Mouse (Mus musculus) lung, postnatal 0 days (tissue): Measurements from ENCODE around the gene Lmo3. TPM values are rescaled to one million over a fixed set of nuclear protein-coding genes. Genes with fewer than 3 reads are reported as not detected.

Experiments
- ATAC-seq: fragments of 200-750 bp; cut with Nextera tagmentation; 2 replicates; pipeline ENCODE4 v1.8.0; 2017; ENCODE audit warnings: moderate library complexity
- DNase-seq: peaks from one replicate; pipeline ENCODE4 v3.0.0-alpha.2; 2016; ENCODE audit warnings: low spot score
- H3K27ac ChIP-seq: fragments of 300-500 bp; sonication (generic); 2 replicates; pipeline ENCODE4 v1.5.1; 2014; ENCODE audit warnings: antibody characterized with exemption, mild to moderate bottlenecking, low read length, mixed read lengths
- H3K27me3 ChIP-seq: fragments of 300-500 bp; sonication (generic); replicated peaks from 2 replicates; pipeline ENCODE4 v1.6.1; 2014; ENCODE audit warnings: low read length, mixed read lengths; ENCODE audit not compliant: insufficient read depth
- H3K36me3 ChIP-seq: fragments of 300-500 bp; sonication (generic); 2 replicates; pipeline ENCODE4 v1.6.1; 2014; ENCODE audit warnings: low read length, mixed read lengths; ENCODE audit not compliant: insufficient read depth
- H3K4me1 ChIP-seq: fragments of 300-500 bp; sonication (generic); 2 replicates; pipeline ENCODE4 v1.6.1; 2014; ENCODE audit warnings: antibody characterized with exemption, low read depth, low read length, mixed read lengths; ENCODE audit not compliant: insufficient read depth
- H3K4me2 ChIP-seq: fragments of 300-500 bp; sonication (generic); replicated peaks from 2 replicates; pipeline ENCODE4 v1.6.1; 2014; ENCODE audit warnings: low read depth, mild to moderate bottlenecking, low read length, moderate library complexity, mixed read lengths
- H3K4me3 ChIP-seq: fragments of 300-500 bp; sonication (generic); 2 replicates; pipeline ENCODE4 v1.5.1; 2014; ENCODE audit warnings: low read depth, low read length
- H3K9ac ChIP-seq: fragments of 300-500 bp; sonication (generic); replicated peaks from 2 replicates; pipeline ENCODE4 v1.6.1; 2014; ENCODE audit warnings: low read depth, mild to moderate bottlenecking
- H3K9me3 ChIP-seq: fragments of 300-500 bp; sonication (generic); 2 replicates; pipeline ENCODE4 v1.6.1; 2016; ENCODE audit warnings: low read length, mixed read lengths
- CTCF ChIP-seq: IDR thresholded peaks from 2 replicates; pipeline ENCODE4 v1.5.1; 2016; ENCODE audit warnings: antibody characterized with exemption, mild to moderate bottlenecking
- EP300 ChIP-seq: IDR thresholded peaks from 2 replicates; pipeline ENCODE4 v1.6.1; 2016; ENCODE audit warnings: antibody characterized with exemption, mild to moderate bottlenecking, control low read depth
- WGBS: fragments of 180-500 bp; shearing (Covaris S2); extraction: QIAGEN DNeasy Blood & Tissue Kit; methylation state at CpG from one replicate; pipeline ENCODE4 v1.1.7; 2014; 5-methylcytosine and 5-hydroxymethylcytosine counted together
- polyA plus RNA-seq: library from polyadenylated mRNA; unstranded; fragments of >200 nt; fragmentation: Nextera tagmentation; extraction: Ambion mirVana; gene quantifications from 2 replicates; pipeline ENCODE4 v1.2.1, GENCODE M21; 2015

Gene Lmo3
- polyA plus RNA-seq, 1 experiment from 2014 or later, result 0.16 TPM

GRCm38 (mm10) chr6:138420536-138420891 is 161.3 kb downstream of the Lmo3 start:
- TF ChIP-seq EP300, result no peak
- TF ChIP-seq CTCF, result no peak
- H3K27ac ChIP-seq, result no peak overlapping the region
- ATAC-seq (no peak), DNase-seq (peak; percentile 5)
- H3K36me3 ChIP-seq, result no peaks in the 10 kb centered on the region
- no peak overlapping the region for H3K9ac ChIP-seq
- no peak overlapping the region for H3K4me2 ChIP-seq
- WGBS, result 6% methylated on average over 3 of the region's 3 CpGs
- H3K27me3 ChIP-seq, result no peaks in the 10 kb centered on the region
- no peak overlapping the region for H3K4me3 ChIP-seq
- 0 out of 2 replicates have a peak, but pooled peaks cover 2% of the 10 kb centered on the region for H3K4me1 ChIP-seq
- no peaks in the 10 kb centered on the region for H3K9me3 ChIP-seq

GRCm38 (mm10) chr6:138419871-138420535 is 161.8 kb downstream of the Lmo3 start:
- Histone ChIP-seq H3K27me3 (no peaks in the 10 kb centered on the region), H3K9me3 (no peaks in the 10 kb centered on the region), H3K36me3 (no peaks in the 10 kb centered on the region), H3K27ac (no peak overlapping the region), H3K9ac (no peak overlapping the region), H3K4me1 (0 out of 2 replicates have a peak, but pooled peaks cover 2% of the 10 kb centered on the region), H3K4me3 (no peak overlapping the region), H3K4me2 (no peak overlapping the region)
- ATAC-seq (no peak), DNase-seq (no peak)
- 57% methylated on average over 8 of the region's 8 CpGs for WGBS
- TF ChIP-seq EP300, result no peak
- TF ChIP-seq CTCF, result no peak

- no peaks in the 10 kb centered on the region for H3K9me3 ChIP-seq
- H3K4me2 ChIP-seq, result no peak overlapping the region
- no peaks in the 10 kb centered on the region for H3K4me1 ChIP-seq
- no peak overlapping the region for H3K27ac ChIP-seq
- DNase-seq, result no peak
- TF ChIP-seq EP300 (no peak), CTCF (no peak)
- 75% methylated on average over 3 of the region's 3 CpGs for WGBS
- H3K4me3 ChIP-seq, result no peak overlapping the region
- no peak overlapping the region for H3K9ac ChIP-seq
- H3K36me3 ChIP-seq, result no peaks in the 10 kb centered on the region
- no peak for ATAC-seq
- no peaks in the 10 kb centered on the region for H3K27me3 ChIP-seq
Observed at GRCm38 (mm10) chr6:138412075-138412474, 169.7 kb downstream of the Lmo3 start.

- 62% methylated on average over 6 of the region's 6 CpGs for WGBS
- Histone ChIP-seq H3K9ac (no peak overlapping the region), H3K4me1 (no peaks in the 10 kb centered on the region), H3K9me3 (no peaks in the 10 kb centered on the region), H3K4me3 (no peak overlapping the region), H3K27me3 (no peaks in the 10 kb centered on the region), H3K36me3 (no peaks in the 10 kb centered on the region), H3K27ac (no peak overlapping the region), H3K4me2 (no peak overlapping the region)
- TF ChIP-seq EP300 (no peak), CTCF (no peak)
- DNase-seq, result peak; percentile 9
- no peak for ATAC-seq
Observed at GRCm38 (mm10) chr6:138402031-138402430, 179.7 kb downstream of the Lmo3 start.

GRCm38 (mm10) chr6:138398836-138399235 is 182.9 kb downstream of the Lmo3 start:
- DNase-seq (no peak), ATAC-seq (no peak)
- no peaks in the 10 kb centered on the region for H3K27me3 ChIP-seq
- 93% methylated on average over 1 of the region's 1 CpGs for WGBS
- H3K4me2 ChIP-seq, result no peak overlapping the region
- no peak overlapping the region for H3K9ac ChIP-seq
- no peak overlapping the region for H3K4me3 ChIP-seq
- TF ChIP-seq CTCF (no peak), EP300 (no peak)
- no peaks in the 10 kb centered on the region for H3K4me1 ChIP-seq
- H3K27ac ChIP-seq, result no peak overlapping the region
- no peaks in the 10 kb centered on the region for H3K9me3 ChIP-seq
- no peaks in the 10 kb centered on the region for H3K36me3 ChIP-seq

GRCm38 (mm10) chr6:138391085-138391484 is 190.7 kb downstream of the Lmo3 start:
- Histone ChIP-seq H3K27me3 (no peaks in the 10 kb centered on the region), H3K9ac (no peak overlapping the region), H3K27ac (no peak overlapping the region), H3K4me2 (no peak overlapping the region), H3K9me3 (no peaks in the 10 kb centered on the region), H3K36me3 (no peaks in the 10 kb centered on the region), H3K4me3 (no peak overlapping the region), H3K4me1 (no peaks in the 10 kb centered on the region)
- DNase-seq (no peak), ATAC-seq (no peak)
- TF ChIP-seq EP300 (no peak), CTCF (no peak)
- 73% methylated on average over 5 of the region's 5 CpGs for WGBS
